Mouse (Mus musculus) midbrain, embryonic 14.5 days (tissue): Measurements from ENCODE around the gene Pgc. TPM values are rescaled to one million over a fixed set of nuclear protein-coding genes. Genes with fewer than 3 reads are reported as not detected.
A peak's percentile ranks its signal among the peaks of the same experiment; 100 is the strongest.

ENCODE experiments used
- ATAC-seq: fragments of 200-750 bp; cut with Nextera tagmentation; 2 replicates; pipeline ENCODE4 v1.8.0; 2017; ENCODE audit warnings: moderate number of reproducible peaks, moderate library complexity; ENCODE audit not compliant: low FRiP score, low TSS enrichment
- DNase-seq: peaks from one replicate; pipeline ENCODE4 v3.0.0-alpha.2; 2015
- H3K27ac ChIP-seq: fragments of 300-500 bp; sonication (generic); replicated peaks from 2 replicates; pipeline ENCODE4 v1.5.1; 2014; ENCODE audit warnings: mild to moderate bottlenecking, low read depth, low read length, moderate library complexity
- H3K27me3 ChIP-seq: fragments of 300-500 bp; sonication (generic); 2 replicates; pipeline ENCODE4 v1.6.1; 2014; ENCODE audit warnings: low read length, control low read depth, mixed read lengths; ENCODE audit not compliant: control insufficient read depth, insufficient read depth
- H3K36me3 ChIP-seq: fragments of 300-500 bp; sonication (generic); 2 replicates; pipeline ENCODE4 v1.6.1; 2014; ENCODE audit warnings: low read length, control low read depth; ENCODE audit not compliant: control insufficient read depth, insufficient read depth
- H3K4me1 ChIP-seq: fragments of 300-500 bp; sonication (generic); 2 replicates; pipeline ENCODE4 v1.6.1; 2014; ENCODE audit warnings: mild to moderate bottlenecking, antibody characterized with exemption, low read length, control low read depth; ENCODE audit not compliant: control insufficient read depth, insufficient read depth
- H3K4me2 ChIP-seq: fragments of 300-500 bp; sonication (generic); 2 replicates; pipeline ENCODE4 v1.6.1; 2014; ENCODE audit warnings: mild to moderate bottlenecking, low read length, moderate library complexity
- H3K4me3 ChIP-seq: fragments of 300-500 bp; sonication (generic); replicated peaks from 2 replicates; pipeline ENCODE4 v1.5.1; 2014; ENCODE audit warnings: low read depth, low read length
- H3K9ac ChIP-seq: fragments of 300-500 bp; sonication (generic); replicated peaks from 2 replicates; pipeline ENCODE4 v1.6.1; 2014; ENCODE audit warnings: mild to moderate bottlenecking, low read length, moderate library complexity
- H3K9me3 ChIP-seq: fragments of 300-500 bp; sonication (generic); 2 replicates; pipeline ENCODE4 v1.6.1; 2016; ENCODE audit warnings: low read length, control low read depth, mixed read lengths; ENCODE audit not compliant: control insufficient read depth
- WGBS: fragments of 180-500 bp; shearing (Covaris S2); extraction: QIAGEN DNeasy Blood & Tissue Kit; methylation state at CpG from one replicate; pipeline ENCODE4 v1.1.7; 2014; 5-methylcytosine and 5-hydroxymethylcytosine counted together
- polyA plus RNA-seq: library from polyadenylated mRNA; unstranded; fragments of >200 nt; fragmentation: Nextera tagmentation; extraction: Ambion mirVana; gene quantifications from 2 replicates; pipeline ENCODE4 v1.2.1, GENCODE M21; 2014

The Pgc gene
- polyA plus RNA-seq, 1 experiment from 2014 or later, result not detected

DNA sequence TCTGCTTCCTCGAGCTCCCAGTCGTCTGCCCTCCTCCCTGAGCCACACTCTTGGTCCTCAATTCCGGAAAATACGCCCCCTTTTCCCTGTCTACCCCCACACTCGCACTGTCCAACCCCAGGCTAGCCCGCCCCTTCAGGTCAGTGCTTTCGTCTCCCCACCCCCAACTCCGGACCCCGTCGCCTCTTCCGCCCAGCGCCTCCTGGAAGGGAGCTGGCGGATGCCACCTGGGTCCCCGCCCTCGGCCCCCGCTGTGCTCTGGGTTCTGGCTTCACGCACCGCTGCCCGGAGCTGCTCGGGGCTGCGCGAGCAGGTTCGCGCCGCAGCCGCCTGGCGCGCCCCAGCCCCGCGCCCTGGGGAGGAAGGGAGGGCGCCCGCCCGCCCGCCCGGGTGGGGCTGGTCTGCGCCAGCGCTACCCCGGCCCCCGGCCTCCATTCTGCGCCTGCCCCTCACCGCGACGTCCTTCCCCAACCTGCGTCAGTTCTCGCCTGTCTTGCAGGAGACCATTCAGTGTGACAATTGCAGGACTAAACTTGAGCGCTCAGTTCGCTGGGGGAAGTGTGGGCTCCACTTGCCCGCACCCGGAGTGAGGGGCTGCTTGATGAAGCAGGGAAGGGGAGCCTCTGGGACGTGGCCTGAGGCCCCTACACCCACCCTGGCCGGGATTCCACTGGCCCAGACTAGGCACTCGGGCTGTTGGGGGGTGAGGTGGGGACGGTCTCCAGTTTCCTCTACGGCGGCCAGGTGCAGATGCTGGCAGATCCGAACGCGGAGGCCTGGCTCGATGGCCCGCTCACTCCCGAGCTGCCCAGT, 11.6 kb downstream of the Pgc start:
- Histone ChIP-seq H3K27me3 (peaks cover 23% of the 10 kb centered on the region), H3K36me3 (no peaks in the 10 kb centered on the region), H3K9me3 (no peaks in the 10 kb centered on the region), H3K27ac (no peak overlapping the region), H3K9ac (peak overlapping the region; percentile 50), H3K4me3 (peak overlapping the region; percentile 56), H3K4me2 (peak overlapping the region; percentile 95), H3K4me1 (peaks cover 13% of the 10 kb centered on the region)
- DNase-seq (peak; percentile 51), ATAC-seq (peak; percentile 29)
- WGBS, result under 1% methylated on average over 53 of the region's 61 CpGs

DNA sequence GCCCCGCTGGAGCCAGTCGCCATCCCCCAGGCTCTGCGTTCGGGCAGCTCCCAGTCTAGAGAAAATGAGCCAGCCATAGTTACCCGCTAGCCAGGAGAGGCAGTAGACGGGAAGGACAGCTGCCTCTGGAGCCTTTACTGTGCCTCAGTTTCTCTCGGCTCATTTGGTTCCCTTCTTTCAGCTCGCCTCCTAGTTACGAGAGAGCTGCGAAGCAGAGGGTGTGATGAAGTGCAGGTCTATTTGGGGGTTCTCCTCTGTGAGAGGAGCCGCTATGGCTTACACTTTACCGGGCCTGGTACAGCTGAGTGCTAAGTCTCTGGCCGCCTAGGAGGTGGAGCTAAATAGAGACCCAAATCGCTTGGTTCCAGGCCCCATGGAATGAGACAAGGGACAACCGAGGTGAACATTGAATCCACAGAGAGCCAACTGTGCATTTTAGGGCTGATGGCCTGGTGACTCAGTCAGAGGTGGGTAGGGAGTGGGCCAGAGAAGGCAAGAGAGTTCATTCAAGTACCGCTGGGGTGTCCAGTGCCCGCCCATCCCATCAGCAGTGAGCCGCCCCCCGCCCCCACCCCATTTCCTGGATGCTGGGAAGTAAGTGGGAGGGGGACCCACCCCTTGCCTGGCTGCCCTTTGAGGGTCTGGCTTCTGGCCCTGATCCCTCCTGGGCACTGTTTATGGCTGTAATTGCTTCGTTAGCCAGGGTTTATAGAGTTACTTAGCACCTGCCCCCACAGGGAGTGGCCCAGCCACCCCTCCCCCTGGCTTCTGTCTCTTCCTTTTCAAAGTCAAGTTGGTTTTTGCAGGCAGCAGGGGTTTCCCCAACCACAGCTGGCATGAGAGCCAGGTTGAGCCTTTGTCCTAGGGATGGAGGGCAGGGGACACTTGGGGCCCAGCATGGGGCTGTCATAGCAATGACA, 12.5 kb downstream of the Pgc start:
- Histone ChIP-seq H3K4me2 (peak overlapping the region; percentile 95), H3K9me3 (no peaks in the 10 kb centered on the region), H3K9ac (peak overlapping the region; percentile 23; the same call in 1 of the 2 replicates), H3K27me3 (peaks cover 23% of the 10 kb centered on the region), H3K36me3 (no peaks in the 10 kb centered on the region), H3K27ac (no peak overlapping the region), H3K4me3 (peak overlapping the region; percentile 56), H3K4me1 (peaks cover 13% of the 10 kb centered on the region)
- ATAC-seq, result no peak
- no peak for DNase-seq
- WGBS, result 4% methylated on average over 20 of the region's 20 CpGs

DNA sequence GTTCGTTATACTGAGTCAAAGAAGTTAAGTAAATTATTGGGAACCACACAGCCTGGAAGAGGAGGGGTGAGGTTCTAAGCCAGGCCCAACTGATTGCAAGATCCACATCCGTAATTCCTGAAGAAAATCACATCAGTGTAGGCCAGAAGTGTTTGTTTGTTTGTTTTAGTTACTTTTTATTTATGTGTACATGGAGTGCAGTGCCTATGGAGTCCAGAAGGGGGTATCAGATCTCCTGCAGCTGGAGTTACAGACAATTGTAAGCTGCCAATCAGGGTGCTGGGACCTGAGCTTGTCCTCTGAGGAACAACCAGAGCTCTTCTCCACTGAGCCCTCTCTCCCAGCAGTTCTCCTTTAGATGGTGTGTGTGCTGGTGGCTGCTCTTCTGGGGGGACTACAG, 13.5 kb downstream of the Pgc start:
- DNase-seq (no peak), ATAC-seq (no peak)
- peaks cover 13% of the 10 kb centered on the region for H3K4me1 ChIP-seq
- no peak overlapping the region for H3K9ac ChIP-seq
- 66% methylated on average over 2 of the region's 2 CpGs for WGBS
- H3K9me3 ChIP-seq, result no peaks in the 10 kb centered on the region
- H3K4me3 ChIP-seq, result no peak overlapping the region
- H3K36me3 ChIP-seq, result no peaks in the 10 kb centered on the region
- H3K4me2 ChIP-seq, result no peak overlapping the region
- H3K27ac ChIP-seq, result no peak overlapping the region
- H3K27me3 ChIP-seq, result peaks cover 23% of the 10 kb centered on the region

DNA sequence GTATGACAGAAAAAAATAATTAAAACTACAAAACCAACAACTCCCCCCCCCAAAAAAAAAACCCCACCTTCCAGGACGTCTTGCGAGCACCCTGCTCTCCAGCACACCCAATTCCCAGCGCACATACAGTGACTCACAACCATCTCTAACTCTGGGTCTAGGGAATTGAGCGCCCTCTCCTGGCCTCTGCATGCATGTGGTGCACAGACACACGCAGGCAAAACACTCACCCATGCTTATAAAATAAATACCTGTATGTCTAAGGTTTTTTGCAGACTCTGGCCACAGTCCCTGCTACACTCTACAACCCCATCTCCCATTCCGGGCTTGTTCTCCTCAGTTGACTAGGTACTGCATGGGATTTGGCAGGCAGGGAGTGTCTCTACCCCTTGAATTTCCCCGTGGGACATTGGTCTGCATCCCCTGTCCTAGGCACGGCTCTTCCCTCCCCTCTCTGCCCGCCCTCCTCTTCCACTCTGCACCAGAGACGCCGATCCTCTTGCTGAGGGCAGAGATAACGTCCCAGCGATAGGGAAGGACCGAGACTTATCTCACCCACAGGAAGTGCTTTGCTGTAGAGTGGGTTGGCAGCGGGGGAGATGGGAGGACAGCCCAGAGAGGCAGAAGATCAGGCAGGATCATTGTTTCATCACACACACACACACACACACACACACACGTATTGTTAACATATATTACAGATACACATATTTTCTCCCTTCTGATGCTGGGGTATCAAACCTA, 16.5 kb downstream of the Pgc start:
- Histone ChIP-seq H3K9me3 (no peaks in the 10 kb centered on the region), H3K4me2 (no peak overlapping the region), H3K36me3 (no peaks in the 10 kb centered on the region), H3K9ac (no peak overlapping the region), H3K4me3 (no peak overlapping the region), H3K4me1 (peaks cover 4% of the 10 kb centered on the region), H3K27ac (no peak overlapping the region), H3K27me3 (peaks cover 10% of the 10 kb centered on the region)
- ATAC-seq, result no peak
- no peak for DNase-seq
- WGBS, result 48% methylated on average over 16 of the region's 16 CpGs

DNA sequence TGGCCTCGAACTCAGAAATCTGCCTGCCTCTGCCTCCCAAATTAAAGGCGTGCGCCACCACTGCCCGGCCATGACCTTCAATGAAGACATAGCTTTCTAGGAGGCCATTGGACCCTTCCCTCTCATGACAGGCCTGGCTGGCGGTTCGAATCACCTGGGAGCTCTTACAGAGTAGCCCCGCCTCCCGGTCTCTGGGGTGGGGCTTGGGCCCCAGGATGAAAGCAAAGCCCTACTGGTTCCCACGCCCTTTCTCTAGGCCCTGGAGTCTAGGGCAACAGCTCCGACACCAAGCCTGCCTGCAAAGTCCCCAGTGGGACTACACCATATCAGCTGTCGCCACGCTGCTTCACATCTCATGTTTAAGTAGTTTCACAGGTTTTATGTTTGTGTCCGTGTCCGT, 17.4 kb downstream of the Pgc start:
- Histone ChIP-seq H3K27me3 (peaks cover under 1% of the 10 kb centered on the region), H3K9me3 (no peaks in the 10 kb centered on the region), H3K4me2 (no peak overlapping the region), H3K4me3 (no peak overlapping the region), H3K36me3 (no peaks in the 10 kb centered on the region), H3K27ac (no peak overlapping the region), H3K4me1 (no peaks in the 10 kb centered on the region; the same call in 1 of the 2 replicates), H3K9ac (no peak overlapping the region)
- DNase-seq (no peak), ATAC-seq (no peak)
- 92% methylated on average over 14 of the region's 14 CpGs for WGBS

DNA sequence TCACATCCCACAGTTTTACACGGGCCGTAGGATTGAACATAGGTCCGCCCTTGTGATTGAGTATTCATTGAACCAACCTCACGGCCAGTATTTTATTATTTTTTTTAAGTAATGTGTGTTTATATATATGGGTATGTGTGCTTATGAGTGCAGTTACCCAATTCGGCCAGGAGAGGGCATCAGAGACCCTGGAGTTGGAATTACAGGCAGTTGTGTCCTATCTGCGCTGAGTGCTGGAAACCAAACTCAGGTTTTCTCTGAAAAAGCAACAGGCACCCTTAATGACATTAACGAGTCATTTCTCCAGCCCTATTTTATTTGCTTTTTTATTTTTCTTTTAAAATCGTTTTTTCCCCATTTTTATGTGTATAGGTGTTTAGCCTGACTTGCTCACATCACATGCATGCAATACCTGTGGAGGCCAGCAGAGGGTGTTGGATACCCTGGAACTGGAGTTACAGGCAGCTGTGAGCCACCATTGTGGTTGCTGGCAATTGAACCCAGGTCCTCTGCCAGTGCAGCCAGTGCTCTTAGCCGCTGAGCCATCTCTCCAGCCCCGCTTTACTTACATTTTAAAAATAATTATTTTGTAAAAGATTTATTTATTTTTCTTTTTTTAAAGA, 18.2 kb downstream of the Pgc start:
- ATAC-seq, result no peak
- no peaks in the 10 kb centered on the region for H3K9me3 ChIP-seq
- H3K27ac ChIP-seq, result no peak overlapping the region
- H3K36me3 ChIP-seq, result no peaks in the 10 kb centered on the region
- H3K4me2 ChIP-seq, result no peak overlapping the region
- no peak overlapping the region for H3K9ac ChIP-seq
- H3K27me3 ChIP-seq, result no peaks in the 10 kb centered on the region
- no peak overlapping the region for H3K4me3 ChIP-seq
- H3K4me1 ChIP-seq, result no peaks in the 10 kb centered on the region
- no peak for DNase-seq
- 90% methylated on average over 10 of the region's 10 CpGs for WGBS

DNA sequence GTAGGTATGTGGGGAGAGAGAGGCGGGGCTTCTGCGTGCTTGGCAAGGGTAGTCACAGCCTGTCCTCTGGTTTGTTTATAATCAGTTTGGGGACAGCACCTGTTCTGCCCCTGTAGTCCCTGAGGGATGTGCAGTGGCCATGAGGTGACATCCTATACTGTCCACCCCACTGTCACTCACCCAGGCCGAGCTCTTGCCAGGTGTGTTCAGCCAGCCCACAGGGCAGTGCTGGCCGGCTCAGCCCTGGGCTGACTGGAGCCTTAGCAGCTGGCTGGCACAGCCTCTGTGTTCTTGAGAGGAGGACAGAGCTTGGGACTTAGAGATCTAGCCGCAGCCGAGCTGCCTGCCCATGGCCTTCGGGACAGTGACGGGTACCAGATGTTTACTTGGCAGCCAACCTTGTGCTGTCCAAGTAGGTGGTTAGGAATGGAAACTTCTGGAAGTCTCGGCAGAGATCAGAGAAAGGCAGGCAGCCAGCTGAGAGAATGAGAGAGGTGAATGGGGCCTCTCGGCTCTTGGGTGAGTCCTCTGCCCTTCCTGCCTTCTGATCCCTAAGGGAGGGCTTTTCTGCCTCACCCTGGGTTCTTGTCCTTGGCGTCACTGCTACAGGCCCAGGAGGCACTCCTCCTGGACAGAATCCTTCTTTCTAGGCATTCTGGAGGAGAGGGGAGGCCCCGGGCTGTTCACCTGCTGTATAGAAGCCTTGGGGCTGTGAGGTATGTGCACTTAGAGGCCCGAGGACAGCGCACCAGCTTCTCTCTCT, 22.3 kb downstream of the Pgc start:
- no peak overlapping the region for H3K9ac ChIP-seq
- H3K4me3 ChIP-seq, result no peak overlapping the region
- DNase-seq (no peak), ATAC-seq (no peak)
- H3K9me3 ChIP-seq, result no peaks in the 10 kb centered on the region
- H3K4me2 ChIP-seq, result no peak overlapping the region
- no peak overlapping the region for H3K27ac ChIP-seq
- no peaks in the 10 kb centered on the region for H3K4me1 ChIP-seq
- 77% methylated on average over 14 of the region's 14 CpGs for WGBS
- no peaks in the 10 kb centered on the region for H3K27me3 ChIP-seq
- no peaks in the 10 kb centered on the region for H3K36me3 ChIP-seq
